Mouse (Mus musculus) liver, adult 10 weeks (tissue): ENCODE results near the gene Gal3st1. TPM values are rescaled to one million over a fixed set of nuclear protein-coding genes. Genes with fewer than 3 reads are reported as not detected.

ENCODE experiments used
- polyA plus RNA-seq: library from polyadenylated mRNA; stranded (reverse); fragments of 350-450 nt; fragmentation: Illumina TruSeq; extraction: RNeasy Lipid Tissue Mini Kit (QIAGEN cat#74804); gene quantifications from one replicate; pipeline ENCODE4 v1.2.3, GENCODE M21; 2014; ENCODE audit warnings: low read depth, low replicate concordance

Gal3st1 gene
- polyA plus RNA-seq, result not detected

GRCm38 (mm10) chr11:3983291-3983862, at the start of gene Gal3st1:
TSS of gene Gal3st1 (plus strand) at chr11:3983636.

GRCm38 (mm10) chr11:3963610-3964415, 19.6 kb upstream of the Gal3st1 start, which contains the start of gene Pes1:
TSS of gene Pes1 (plus strand) at chr11:3963975.

GRCm38 (mm10) chr11:3976678-3977077, 6.8 kb upstream of the Gal3st1 start, which contains the start of gene 4930556J24Rik:
TSS of gene 4930556J24Rik (minus strand) at chr11:3976778.

GRCm38 (mm10) chr11:4031126-4031941, 47.9 kb downstream of the Gal3st1 start, which contains the start of gene Sec14l4:
TSS of gene Sec14l4 (plus strand) at chr11:4031462.

Other genes with a start within 250 kb of the Gal3st1 start
- 0.56 TPM for gene Osbp2, start 119.7 kb upstream of the Gal3st1 start, polyA plus RNA-seq
- not detected for gene 4921536K21Rik, start 88.5 kb upstream of the Gal3st1 start, polyA plus RNA-seq
- not detected for gene Dusp18, start 88.4 kb upstream of the Gal3st1 start, polyA plus RNA-seq
- gene Slc35e4, start 69.0 kb upstream of the Gal3st1 start, polyA plus RNA-seq, result not detected
- 15.7 TPM for gene Tcn2, start 51.5 kb upstream of the Gal3st1 start, polyA plus RNA-seq
- gene Pes1, start 19.7 kb upstream of the Gal3st1 start, polyA plus RNA-seq, result 11.5 TPM
- gene 4930556J24Rik, start 6.9 kb upstream of the Gal3st1 start, polyA plus RNA-seq, result not detected
- gene Sec14l4, start 47.8 kb downstream of the Gal3st1 start, polyA plus RNA-seq, result 73.8 TPM
- not detected for gene Sec14l3, start 81.2 kb downstream of the Gal3st1 start, polyA plus RNA-seq
- gene Mtfp1, start 111.8 kb downstream of the Gal3st1 start, polyA plus RNA-seq, result 17.1 TPM
- 293 TPM for gene Sec14l2, start 139.8 kb downstream of the Gal3st1 start, polyA plus RNA-seq
- 2.9 TPM for gene Rnf215, start 151.6 kb downstream of the Gal3st1 start, polyA plus RNA-seq
- 4.3 TPM for gene Ccdc157, start 176.7 kb downstream of the Gal3st1 start, polyA plus RNA-seq
- 5.6 TPM for gene Sf3a1, start 176.7 kb downstream of the Gal3st1 start, polyA plus RNA-seq
- gene Tbc1d10a, start 203.2 kb downstream of the Gal3st1 start, polyA plus RNA-seq, result 0.87 TPM
- not detected for gene Castor1, start 234.6 kb downstream of the Gal3st1 start, polyA plus RNA-seq